ENCODE assay signal across 20 mouse cellular contexts in the genomic region with DNA sequence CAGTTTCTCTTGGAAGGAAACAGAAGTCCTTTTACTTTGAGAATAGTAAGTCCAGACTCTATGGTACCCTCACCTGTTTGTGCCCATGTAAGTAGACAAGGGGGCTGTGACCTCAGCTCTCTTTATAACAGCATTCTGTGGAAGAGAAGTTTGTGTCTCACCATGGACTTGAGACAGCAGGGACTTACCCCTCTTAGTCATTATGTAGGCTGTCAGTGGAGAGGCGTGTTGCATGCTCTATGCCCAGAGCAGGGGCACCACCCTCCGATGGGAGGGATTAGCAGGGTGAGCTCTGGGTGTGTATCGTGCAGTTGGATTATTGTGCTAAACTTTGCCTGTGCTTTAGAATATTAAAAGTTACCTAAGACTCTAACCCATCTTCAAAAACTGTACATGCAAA.
DNase-seq lines count a peak whose midpoint lies in the region; ATAC-seq and TF ChIP-seq lines count a peak whose summit lies in the region.
"Had no signal": no experiment of that assay in that cellular context is flagged by ENCODE, and none has a peak within 500 bp of the region (broad histone marks: within the 10 kb centered on the region; RNA-seq: fewer than 3 reads in every experiment).

No protein-coding gene starts in this region.

- no peaks in the 10 kb centered on the region for H3K27me3 ChIP-seq in midbrain, embryonic 13.5 days
- H3K27me3 ChIP-seq in midbrain, postnatal 0 days (ENCODE audit: insufficient read depth, low read length) = no peaks in the 10 kb centered on the region
- no peaks in the 10 kb centered on the region for H3K27me3 ChIP-seq in intestine, embryonic 16.5 days (replicated peaks; ENCODE audit: control insufficient read depth, insufficient read depth, low read length)
- H3K27me3 ChIP-seq: heart, embryonic 15.5 days; limb, embryonic 12.5 days; liver, embryonic 15.5 days; neural tube, embryonic 15.5 days; stomach, embryonic 15.5 days had no signal

- DNase-seq in frontal cortex, postnatal 10 days (ENCODE audit: low spot score in 2 of 2) = no peak
- DNase-seq in midbrain, postnatal 0 days (ENCODE audit: low spot score) = no peak
- DNase-seq in B cell, adult 2 months = peak; percentile 30 to 35
- DNase-seq in thymus, postnatal 4 days = no peak
- DNase-seq: cerebellum, postnatal 10 days; gastrocnemius, postnatal 25 days; kidney, adult 18-20 months; kidney, postnatal 25 days; lung, postnatal 14 days; thymus, postnatal 14 days had no signal

- H3K27ac ChIP-seq in midbrain, embryonic 13.5 days = peak overlapping the region; percentile 59
- H3K27ac ChIP-seq in midbrain, postnatal 0 days (ENCODE audit: low read depth, low read length) = no peak overlapping the region
- H3K27ac ChIP-seq in embryonic fibroblast, embryonic 13.5 days (ENCODE audit: insufficient read depth, low read length) = peak overlapping the region; percentile 77
- H3K27ac ChIP-seq in intestine, embryonic 16.5 days (ENCODE audit: low read length) = no peak overlapping the region
- H3K27ac ChIP-seq: heart, embryonic 15.5 days; limb, embryonic 12.5 days; liver, embryonic 15.5 days; neural tube, embryonic 15.5 days; stomach, embryonic 15.5 days had no signal

- no peak overlapping the region for H3K9ac ChIP-seq in midbrain, embryonic 13.5 days (replicated peaks)
- no peak overlapping the region for H3K9ac ChIP-seq in midbrain, postnatal 0 days (replicated peaks; ENCODE audit: low read length, poor library complexity, severe bottlenecking)
- no peak overlapping the region for H3K9ac ChIP-seq in intestine, embryonic 16.5 days (ENCODE audit: low read depth, low read length)
- H3K9ac ChIP-seq: heart, embryonic 15.5 days; limb, embryonic 12.5 days; liver, embryonic 15.5 days; neural tube, embryonic 15.5 days; stomach, embryonic 15.5 days had no signal

- no peak for TF ChIP-seq POLR2A in embryonic fibroblast, embryonic 13.5 days (IDR thresholded peaks at IDR 0.05; ENCODE audit: low read depth, low read length)

- no peaks in the 10 kb centered on the region for H3K9me3 ChIP-seq in midbrain, embryonic 13.5 days
- H3K9me3 ChIP-seq in midbrain, postnatal 0 days (ENCODE audit: low read length) = no peaks in the 10 kb centered on the region
- no peaks in the 10 kb centered on the region for H3K9me3 ChIP-seq in intestine, embryonic 16.5 days (ENCODE audit: control insufficient read depth, low read length)
- H3K9me3 ChIP-seq: heart, embryonic 15.5 days; limb, embryonic 12.5 days; liver, embryonic 15.5 days; neural tube, embryonic 15.5 days; stomach, embryonic 15.5 days had no signal

- no peak overlapping the region for H3K4me3 ChIP-seq in midbrain, embryonic 13.5 days (replicated peaks)
- H3K4me3 ChIP-seq in midbrain, postnatal 0 days (ENCODE audit: low read depth, low read length) = no peak overlapping the region
- H3K4me3 ChIP-seq in embryonic fibroblast, embryonic 13.5 days (ENCODE audit: insufficient read depth, low read length) = no peak overlapping the region
- no peak overlapping the region for H3K4me3 ChIP-seq in intestine, embryonic 16.5 days (ENCODE audit: low read length)
- H3K4me3 ChIP-seq: erythroblast, embryonic 14.5 days; heart, embryonic 15.5 days; limb, embryonic 12.5 days; liver, embryonic 15.5 days; neural tube, embryonic 15.5 days; stomach, embryonic 15.5 days had no signal

- H3K4me1 ChIP-seq in midbrain, embryonic 13.5 days (replicated peaks) = peaks cover 19% of the 10 kb centered on the region
- H3K4me1 ChIP-seq in midbrain, postnatal 0 days (ENCODE audit: insufficient read depth, low read length) = no peaks in the 10 kb centered on the region
- peaks cover 17% of the 10 kb centered on the region for H3K4me1 ChIP-seq in embryonic fibroblast, embryonic 13.5 days (ENCODE audit: control insufficient read depth, insufficient read depth, low read length)
- H3K4me1 ChIP-seq in intestine, embryonic 16.5 days (ENCODE audit: control insufficient read depth, insufficient read depth, low read length) = no peaks in the 10 kb centered on the region
- H3K4me1 ChIP-seq: limb, embryonic 12.5 days; liver, embryonic 15.5 days had no signal

- no peaks in the 10 kb centered on the region for H3K36me3 ChIP-seq in midbrain, embryonic 13.5 days
- H3K36me3 ChIP-seq in midbrain, postnatal 0 days (ENCODE audit: insufficient read depth, low read length) = no peaks in the 10 kb centered on the region
- H3K36me3 ChIP-seq in intestine, embryonic 16.5 days (ENCODE audit: control insufficient read depth, insufficient read depth, low read length) = no peaks in the 10 kb centered on the region
- H3K36me3 ChIP-seq: heart, embryonic 15.5 days; limb, embryonic 12.5 days; liver, embryonic 15.5 days; neural tube, embryonic 15.5 days; stomach, embryonic 15.5 days had no signal

- no peak for TF ChIP-seq CTCF in midbrain, postnatal 0 days (IDR thresholded peaks at IDR 0.05)
- no peak for TF ChIP-seq CTCF in embryonic fibroblast, embryonic 13.5 days (IDR thresholded peaks at IDR 0.05; ENCODE audit: borderline replicate concordance, insufficient read depth, low read length)

- no peak overlapping the region for H3K4me2 ChIP-seq in midbrain, embryonic 13.5 days (replicated peaks)
- H3K4me2 ChIP-seq in midbrain, postnatal 0 days (ENCODE audit: low read depth, low read length, poor library complexity, severe bottlenecking) = no peak overlapping the region
- H3K4me2 ChIP-seq in intestine, embryonic 16.5 days (ENCODE audit: low read depth, low read length) = no peak overlapping the region
- H3K4me2 ChIP-seq: heart, embryonic 15.5 days; limb, embryonic 12.5 days; liver, embryonic 15.5 days; neural tube, embryonic 15.5 days; stomach, embryonic 15.5 days had no signal

- 90% methylated on average over 3 of the region's 3 CpGs for WGBS in midbrain, embryonic 13.5 days
- 78% methylated on average over 3 of the region's 3 CpGs for WGBS in midbrain, postnatal 0 days
- WGBS in intestine, embryonic 16.5 days = 78% methylated on average over 3 of the region's 3 CpGs

- peak; percentile 10; the same call in 1 of the 2 replicates for ATAC-seq in frontal cortex, adult (ENCODE audit: low TSS enrichment)
- ATAC-seq in midbrain, embryonic 13.5 days = no peak; the same call in 1 of the 2 replicates
- no peak for ATAC-seq in midbrain, postnatal 0 days (ENCODE audit: low FRiP score)
- ATAC-seq in intestine, embryonic 16.5 days = no peak

Comparison
In these comparisons a context has a peak if more than half of its experiments do, and no peak if none do; other contexts are left out.
1. H3K27ac ChIP-seq: peak in midbrain, embryonic 13.5 days (single experiment) and embryonic fibroblast, embryonic 13.5 days (single experiment); none in midbrain, postnatal 0 days (single experiment) and intestine, embryonic 16.5 days (single experiment).
2. DNase-seq: peak in B cell, adult 2 months (2 of 2); none in frontal cortex, postnatal 10 days (0 of 2), midbrain, postnatal 0 days (single experiment) and thymus, postnatal 4 days (single experiment).